Mouse (Mus musculus) heart, embryonic 11.5 days (tissue): ENCODE measurements at regions not wholly inside any gene's neighbourhood (a gene's known extent, or its start where the extent isn't known, plus 50 kb on each side); places are given as distances from the start of the nearest gene placed in this dataset.

Experiments
- ATAC-seq: fragments of 200-750 bp; cut with Nextera tagmentation; replicated peaks from 2 replicates; pipeline ENCODE4 v1.8.0; 2017; ENCODE audit warnings: moderate library complexity; ENCODE audit not compliant: insufficient number of reproducible peaks, low FRiP score, low TSS enrichment
- H3K27ac ChIP-seq: fragments of 300-500 bp; sonication (generic); 2 replicates; pipeline ENCODE4 v1.5.1; 2014; ENCODE audit warnings: mild to moderate bottlenecking, low read depth, low read length
- H3K27me3 ChIP-seq: fragments of 300-500 bp; sonication (generic); 2 replicates; pipeline ENCODE4 v1.6.1; 2014; ENCODE audit warnings: mild to moderate bottlenecking, low read length, mixed read lengths; ENCODE audit not compliant: control insufficient read depth, insufficient read depth
- H3K36me3 ChIP-seq: fragments of 300-500 bp; sonication (generic); 2 replicates; pipeline ENCODE4 v1.6.1; 2014; ENCODE audit warnings: mild to moderate bottlenecking, low read length, moderate library complexity, mixed read lengths; ENCODE audit not compliant: control insufficient read depth, insufficient read depth
- H3K4me1 ChIP-seq: fragments of 300-500 bp; sonication (generic); 2 replicates; pipeline ENCODE4 v1.6.1; 2014; ENCODE audit warnings: low read length; ENCODE audit not compliant: control insufficient read depth, insufficient read depth
- H3K4me2 ChIP-seq: fragments of 300-500 bp; sonication (generic); 2 replicates; pipeline ENCODE4 v1.6.1; 2014; ENCODE audit warnings: mild to moderate bottlenecking, moderate library complexity
- H3K4me3 ChIP-seq: fragments of 300-500 bp; sonication (generic); 2 replicates; pipeline ENCODE4 v1.5.1; 2014; ENCODE audit warnings: low read depth, low read length
- H3K9ac ChIP-seq: fragments of 300-500 bp; sonication (generic); 2 replicates; pipeline ENCODE4 v1.6.1; 2014; ENCODE audit warnings: mild to moderate bottlenecking, low read depth, low read length, moderate library complexity
- H3K9me3 ChIP-seq: fragments of 300-500 bp; sonication (generic); replicated peaks from 2 replicates; pipeline ENCODE4 v1.6.1; 2016; ENCODE audit warnings: low read length; ENCODE audit not compliant: control insufficient read depth
- WGBS: fragments of 180-500 bp; shearing (Covaris S2); extraction: QIAGEN DNeasy Blood & Tissue Kit; methylation state at CpG from one replicate; pipeline ENCODE4 v1.1.7; 2014; ENCODE audit not compliant: insufficient replicate concordance; 5-methylcytosine and 5-hydroxymethylcytosine counted together

DNA sequence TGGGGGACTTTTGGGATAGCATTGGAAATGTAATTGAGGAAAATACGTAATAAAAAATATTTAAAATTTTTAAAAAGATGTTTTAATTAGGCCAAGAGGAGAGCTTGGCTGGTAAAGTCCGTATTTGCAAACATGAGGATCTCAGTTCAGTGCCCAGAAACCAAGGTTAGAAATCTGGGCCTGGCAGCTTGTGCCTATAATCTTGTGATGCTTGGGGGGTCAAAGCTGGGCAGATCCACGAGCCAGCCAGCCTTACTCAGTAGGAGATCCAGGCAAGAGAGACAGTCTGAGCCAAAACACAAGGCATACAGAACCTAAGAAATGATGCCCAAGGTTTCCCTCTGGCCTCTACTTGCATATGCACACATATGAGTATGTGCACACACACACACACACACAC is 54.1 kb upstream of the Cxadr start:
- Histone ChIP-seq H3K4me2 (no peak overlapping the region), H3K4me3 (no peak overlapping the region), H3K4me1 (no peaks in the 10 kb centered on the region; the same call in 1 of the 2 replicates), H3K27me3 (no peaks in the 10 kb centered on the region), H3K36me3 (no peaks in the 10 kb centered on the region), H3K27ac (no peak overlapping the region), H3K9ac (no peak overlapping the region), H3K9me3 (no peaks in the 10 kb centered on the region)
- ATAC-seq = no peak
- WGBS = 76% methylated on average over 3 of the region's 3 CpGs

- Histone ChIP-seq H3K4me2 (no peak overlapping the region), H3K9ac (no peak overlapping the region), H3K27ac (no peak overlapping the region), H3K4me3 (no peak overlapping the region), H3K27me3 (no peaks in the 10 kb centered on the region), H3K36me3 (no peaks in the 10 kb centered on the region), H3K4me1 (no peaks in the 10 kb centered on the region), H3K9me3 (no peaks in the 10 kb centered on the region)
- WGBS = 78% methylated on average over 3 of the region's 3 CpGs
- ATAC-seq = no peak
Observed at GRCm38 (mm10) chr16:78242678-78243077, 58.6 kb upstream of the Cxadr start.

- Histone ChIP-seq H3K4me2 (no peak overlapping the region), H3K27ac (no peak overlapping the region), H3K4me1 (no peaks in the 10 kb centered on the region; the same call in 1 of the 2 replicates), H3K9me3 (no peaks in the 10 kb centered on the region), H3K4me3 (no peak overlapping the region), H3K36me3 (no peaks in the 10 kb centered on the region), H3K9ac (no peak overlapping the region), H3K27me3 (no peaks in the 10 kb centered on the region)
- WGBS = 77% methylated on average over 4 of the region's 4 CpGs
- no peak for ATAC-seq
Observed at GRCm38 (mm10) chr16:78240152-78240551, 61.1 kb upstream of the Cxadr start.

DNA sequence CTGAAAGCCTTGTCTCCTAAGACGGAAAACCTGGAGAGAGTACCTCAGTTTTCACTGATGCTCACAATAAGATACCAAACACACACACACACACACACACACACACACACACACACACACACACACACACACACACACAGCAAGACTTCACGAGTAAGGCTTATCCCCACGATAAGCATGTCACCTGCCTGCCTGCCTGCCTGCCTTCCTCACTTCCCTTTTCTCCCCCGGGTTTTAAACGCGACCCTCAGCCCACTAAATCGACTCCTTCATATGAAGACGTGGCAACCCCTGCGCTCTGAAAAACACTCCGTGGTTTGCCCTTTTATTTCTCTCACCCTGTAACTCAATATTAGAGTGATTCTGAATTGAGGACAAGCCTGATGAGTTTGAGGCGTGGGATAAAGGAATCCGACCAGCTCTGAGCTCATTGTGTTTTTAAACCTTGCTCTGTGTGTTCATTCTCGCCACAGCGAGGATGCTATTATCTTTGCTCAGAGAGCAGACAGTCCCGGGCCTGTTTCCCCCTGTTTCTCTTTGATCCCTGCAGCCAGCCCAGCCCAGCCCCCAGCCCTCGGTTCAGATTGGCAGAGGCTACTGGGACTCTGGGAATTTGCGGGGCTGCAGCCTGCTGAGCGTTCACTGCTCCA is 63.1 kb upstream of the Cxadr start:
- H3K27me3 ChIP-seq = no peaks in the 10 kb centered on the region
- H3K36me3 ChIP-seq = no peaks in the 10 kb centered on the region
- H3K4me3 ChIP-seq = peak overlapping the region; percentile 47
- no peaks in the 10 kb centered on the region for H3K9me3 ChIP-seq
- under 1% methylated on average over 18 of the region's 18 CpGs for WGBS
- H3K4me1 ChIP-seq = no peaks in the 10 kb centered on the region; the same call in 1 of the 2 replicates
- 0 out of 2 replicates have a peak overlapping the region, but pooled peaks have one; percentile 4 for H3K27ac ChIP-seq
- H3K4me2 ChIP-seq = peak overlapping the region; percentile 91
- peak overlapping the region; percentile 47 for H3K9ac ChIP-seq
- ATAC-seq = peak; percentile 39; the same call in 1 of the 2 replicates

DNA sequence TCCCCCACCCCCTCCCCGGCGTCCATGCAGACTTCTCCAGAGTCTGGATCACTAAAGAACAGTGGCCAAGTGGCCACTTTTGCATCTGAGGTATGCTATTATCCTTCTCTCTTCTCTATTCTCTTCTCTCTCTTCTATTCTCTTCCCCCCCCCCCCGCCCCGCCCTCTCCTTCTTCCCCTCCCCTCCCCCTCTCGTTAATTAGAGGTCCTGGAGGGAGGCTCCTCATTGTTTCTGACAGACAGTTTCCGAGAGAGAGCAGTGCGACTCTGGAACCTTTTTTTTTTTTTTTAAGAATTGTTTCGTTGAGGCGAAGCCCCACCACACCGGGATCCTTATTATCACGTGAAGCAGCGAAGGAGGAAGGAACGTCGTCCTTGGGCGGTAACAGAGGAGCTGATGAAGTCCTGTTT is 63.6 kb upstream of the Cxadr start:
- Histone ChIP-seq H3K4me1 (no peaks in the 10 kb centered on the region; the same call in 1 of the 2 replicates), H3K36me3 (no peaks in the 10 kb centered on the region), H3K27me3 (no peaks in the 10 kb centered on the region), H3K27ac (no peak overlapping the region), H3K4me3 (peak overlapping the region; percentile 47), H3K9ac (peak overlapping the region; percentile 47), H3K9me3 (no peaks in the 10 kb centered on the region), H3K4me2 (peak overlapping the region; percentile 91)
- WGBS = 1% methylated on average over 12 of the region's 15 CpGs
- ATAC-seq = no peak

GRCm38 (mm10) chr16:78236746-78237640 is 64.3 kb upstream of the Cxadr start:
- Histone ChIP-seq H3K4me2 (peak overlapping the region; percentile 91), H3K36me3 (no peaks in the 10 kb centered on the region), H3K9me3 (no peaks in the 10 kb centered on the region), H3K4me3 (peak overlapping the region; percentile 47), H3K9ac (peak overlapping the region; percentile 47), H3K27ac (no peak overlapping the region), H3K27me3 (no peaks in the 10 kb centered on the region), H3K4me1 (no peaks in the 10 kb centered on the region; the same call in 1 of the 2 replicates)
- no peak for ATAC-seq
- WGBS = 3% methylated on average over 25 of the region's 25 CpGs

GRCm38 (mm10) chr16:78232205-78232604 is 69.1 kb upstream of the Cxadr start:
- 74% methylated on average over 2 of the region's 2 CpGs for WGBS

GRCm38 (mm10) chr16:78229013-78229412 is 72.3 kb upstream of the Cxadr start:
- Histone ChIP-seq H3K9me3 (no peaks in the 10 kb centered on the region), H3K4me3 (no peak overlapping the region), H3K27ac (no peak overlapping the region), H3K4me1 (no peaks in the 10 kb centered on the region), H3K36me3 (no peaks in the 10 kb centered on the region), H3K27me3 (no peaks in the 10 kb centered on the region), H3K4me2 (no peak overlapping the region), H3K9ac (no peak overlapping the region)
- 79% methylated on average over 4 of the region's 4 CpGs for WGBS
- ATAC-seq = no peak

More at GRCm38 (mm10) chr16:78232205-78232604, 69.1 kb upstream of the Cxadr start:
- no peak for ATAC-seq
- Histone ChIP-seq H3K27ac (no peak overlapping the region), H3K9ac (no peak overlapping the region), H3K9me3 (no peaks in the 10 kb centered on the region), H3K4me3 (no peak overlapping the region), H3K4me2 (no peak overlapping the region), H3K36me3 (no peaks in the 10 kb centered on the region), H3K27me3 (no peaks in the 10 kb centered on the region), H3K4me1 (no peaks in the 10 kb centered on the region)
